Mouse (Mus musculus): ENCODE data around the gene Cyp1b1. TPM values are rescaled to one million over a fixed set of nuclear protein-coding genes. Genes with fewer than 3 reads are reported as not detected.

The Cyp1b1 gene
- polyA plus RNA-seq, 1 experiment from 2014 or later = 3.9 TPM

GRCm38 (mm10) chr17:79737598-79737997 lies 22.7 kb upstream of the Cyp1b1 start:
- 77% methylated on average over 3 of the region's 3 CpGs for WGBS
- H3K9me3 ChIP-seq = no peaks in the 10 kb centered on the region
- no peak overlapping the region for H3K4me2 ChIP-seq
- H3K27me3 ChIP-seq = peaks cover 5% of the 10 kb centered on the region; the same call in 1 of the 2 replicates
- H3K4me3 ChIP-seq (replicated peaks) = no peak overlapping the region
- H3K27ac ChIP-seq = no peak overlapping the region
- H3K9ac ChIP-seq = no peak overlapping the region
- peaks cover 9% of the 10 kb centered on the region for H3K4me1 ChIP-seq
- H3K36me3 ChIP-seq (replicated peaks) = no peaks in the 10 kb centered on the region
- ATAC-seq (ENCODE audit: low FRiP score) = no peak

GRCm38 (mm10) chr17:79733039-79733438 lies 18.2 kb upstream of the Cyp1b1 start:
- Histone ChIP-seq H3K4me1 (peaks cover 19% of the 10 kb centered on the region), H3K27me3 (peaks cover 15% of the 10 kb centered on the region), H3K9ac (no peak overlapping the region), H3K4me3 (replicated peaks) (no peak overlapping the region), H3K27ac (no peak overlapping the region), H3K4me2 (no peak overlapping the region), H3K36me3 (replicated peaks) (no peaks in the 10 kb centered on the region), H3K9me3 (no peaks in the 10 kb centered on the region)
- 36% methylated on average over 4 of the region's 4 CpGs for WGBS
- no peak for ATAC-seq (ENCODE audit: low FRiP score)

GRCm38 (mm10) chr17:79730988-79731387 lies 16.1 kb upstream of the Cyp1b1 start:
- WGBS = 82% methylated on average over 8 of the region's 8 CpGs
- no peak for ATAC-seq (ENCODE audit: low FRiP score)

GRCm38 (mm10) chr17:79728585-79729503 lies 14.0 kb upstream of the Cyp1b1 start:
- Histone ChIP-seq H3K4me1 (peaks cover 20% of the 10 kb centered on the region), H3K4me2 (peak overlapping the region; percentile 15; the same call in 1 of the 2 replicates), H3K27me3 (peaks cover 18% of the 10 kb centered on the region), H3K9me3 (no peaks in the 10 kb centered on the region), H3K9ac (no peak overlapping the region), H3K4me3 (replicated peaks) (no peak overlapping the region), H3K27ac (no peak overlapping the region), H3K36me3 (replicated peaks) (no peaks in the 10 kb centered on the region)
- no peak for ATAC-seq (ENCODE audit: low FRiP score)
- 34% methylated on average over 16 of the region's 16 CpGs for WGBS

More at GRCm38 (mm10) chr17:79730988-79731387, 16.1 kb upstream of the Cyp1b1 start:
- Histone ChIP-seq H3K27ac (no peak overlapping the region), H3K4me1 (peaks cover 20% of the 10 kb centered on the region), H3K9ac (no peak overlapping the region), H3K9me3 (no peaks in the 10 kb centered on the region), H3K4me3 (replicated peaks) (no peak overlapping the region), H3K36me3 (replicated peaks) (no peaks in the 10 kb centered on the region), H3K27me3 (peaks cover 18% of the 10 kb centered on the region), H3K4me2 (no peak overlapping the region)

- H3K36me3 ChIP-seq (replicated peaks) = no peaks in the 10 kb centered on the region
- H3K4me2 ChIP-seq = peak overlapping the region; percentile 15
- H3K27me3 ChIP-seq = peaks cover 18% of the 10 kb centered on the region
- H3K27ac ChIP-seq = no peak overlapping the region
- peaks cover 16% of the 10 kb centered on the region for H3K4me1 ChIP-seq
- H3K9ac ChIP-seq = no peak overlapping the region
- H3K9me3 ChIP-seq = no peaks in the 10 kb centered on the region
- 35% methylated on average over 14 of the region's 14 CpGs for WGBS
- H3K4me3 ChIP-seq (replicated peaks) = no peak overlapping the region
- no peak for ATAC-seq (ENCODE audit: low FRiP score)
Observed at GRCm38 (mm10) chr17:79728053-79728584, 13.3 kb upstream of the Cyp1b1 start.

GRCm38 (mm10) chr17:79726613-79727012 lies 11.8 kb upstream of the Cyp1b1 start:
- no peak for ATAC-seq (ENCODE audit: low FRiP score)
- Histone ChIP-seq H3K4me2 (no peak overlapping the region), H3K9me3 (no peaks in the 10 kb centered on the region), H3K4me3 (replicated peaks) (no peak overlapping the region), H3K27ac (no peak overlapping the region), H3K4me1 (peaks cover 9% of the 10 kb centered on the region), H3K9ac (no peak overlapping the region), H3K27me3 (peaks cover 15% of the 10 kb centered on the region), H3K36me3 (replicated peaks) (no peaks in the 10 kb centered on the region)
- WGBS = 92% methylated on average over 5 of the region's 5 CpGs

DNA sequence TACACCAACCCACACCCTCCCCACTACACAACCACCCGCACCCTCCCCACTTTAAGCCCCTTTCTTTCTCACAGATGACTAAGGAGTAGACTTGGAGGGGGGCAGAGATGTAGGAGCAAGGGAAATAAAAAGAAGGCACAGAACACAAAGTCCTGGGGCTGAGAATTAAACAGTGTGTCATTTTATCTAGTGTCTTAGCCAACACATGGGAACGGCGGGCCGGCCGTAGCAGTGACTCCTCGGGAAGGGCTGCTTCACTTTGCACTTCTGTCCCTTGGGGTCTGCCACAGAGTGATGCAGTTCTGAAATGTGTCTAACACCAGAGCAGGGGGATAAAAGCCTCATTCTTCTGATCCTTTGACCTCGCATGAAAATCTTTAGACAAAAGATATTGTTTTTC lies 5.8 kb upstream of the Cyp1b1 start:
- 70% methylated on average over 7 of the region's 7 CpGs for WGBS
- H3K9me3 ChIP-seq = no peaks in the 10 kb centered on the region
- no peak overlapping the region for H3K9ac ChIP-seq
- no peak for ATAC-seq (ENCODE audit: low FRiP score)
- H3K27me3 ChIP-seq = peaks cover 19% of the 10 kb centered on the region
- peaks cover 5% of the 10 kb centered on the region for H3K4me1 ChIP-seq
- no peak overlapping the region for H3K27ac ChIP-seq
- no peak overlapping the region for H3K4me2 ChIP-seq
- H3K4me3 ChIP-seq (replicated peaks) = no peak overlapping the region
- H3K36me3 ChIP-seq (replicated peaks) = no peaks in the 10 kb centered on the region

DNA sequence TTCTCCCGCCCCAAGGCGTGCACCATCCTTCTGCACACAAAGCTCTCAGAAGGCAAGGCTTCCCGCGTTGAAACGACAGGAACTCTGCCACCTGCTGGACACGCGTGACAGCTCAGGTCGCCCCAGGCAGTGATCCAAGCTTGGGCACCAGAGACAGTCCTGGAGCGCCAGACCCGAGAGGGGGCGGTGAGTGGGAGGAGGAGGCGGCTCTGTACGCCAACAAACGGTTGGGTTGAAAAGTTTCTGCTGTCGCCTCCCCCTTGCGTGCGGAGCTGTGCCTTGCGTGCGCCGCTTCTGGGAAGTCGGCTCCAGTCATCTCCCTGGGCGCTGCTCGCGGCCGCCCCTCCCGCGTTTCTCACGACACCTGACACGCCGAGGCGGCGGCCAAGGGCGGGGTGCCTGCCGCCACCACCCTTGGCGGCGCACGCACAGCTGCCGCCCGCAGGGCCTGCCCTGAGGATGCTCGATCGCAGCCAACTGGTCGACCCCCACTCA lies 835 bp upstream of the Cyp1b1 start:
- Histone ChIP-seq H3K27ac (peak overlapping the region; percentile 13; the same call in 1 of the 2 replicates), H3K27me3 (peaks cover 59% of the 10 kb centered on the region)

GRCm38 (mm10) chr17:79714368-79714895 lies 429 bp downstream of the Cyp1b1 start:
- no peaks in the 10 kb centered on the region for H3K9me3 ChIP-seq
- H3K27ac ChIP-seq = no peak overlapping the region
- H3K4me2 ChIP-seq = peak overlapping the region; percentile 86
- ATAC-seq (ENCODE audit: low FRiP score) = no peak
- no peaks in the 10 kb centered on the region for H3K36me3 ChIP-seq (replicated peaks)
- whole genome bisulfite sequencing = under 1% methylated on average over 16 of the region's 16 CpGs
- H3K4me3 ChIP-seq (replicated peaks) = peak overlapping the region; percentile 46
- 0 out of 2 replicates have a peak overlapping the region, but pooled peaks have one; percentile 56 for H3K9ac ChIP-seq
- H3K27me3 ChIP-seq = peaks cover 71% of the 10 kb centered on the region
- H3K4me1 ChIP-seq = peaks cover 30% of the 10 kb centered on the region

More for the DNA sequence above, 835 bp upstream of the Cyp1b1 start:
- H3K4me3 ChIP-seq (replicated peaks) = peak overlapping the region; percentile 46
- peaks cover 30% of the 10 kb centered on the region for H3K4me1 ChIP-seq
- peak overlapping the region; percentile 56 for H3K9ac ChIP-seq
- no peaks in the 10 kb centered on the region for H3K36me3 ChIP-seq (replicated peaks)
- no peaks in the 10 kb centered on the region for H3K9me3 ChIP-seq
- H3K4me2 ChIP-seq = peak overlapping the region; percentile 86
- ATAC-seq (ENCODE audit: low FRiP score) = peak; percentile 90
- under 1% methylated on average over 42 of the region's 42 CpGs for WGBS

GRCm38 (mm10) chr17:79713643-79714367 lies 1.1 kb downstream of the Cyp1b1 start:
- no peak overlapping the region for H3K27ac ChIP-seq
- ATAC-seq (ENCODE audit: low FRiP score) = 0 out of 2 replicates have a peak, but pooled peaks have one; percentile 14
- H3K9me3 ChIP-seq = no peaks in the 10 kb centered on the region
- H3K9ac ChIP-seq = peak overlapping the region; percentile 48
- no peaks in the 10 kb centered on the region for H3K36me3 ChIP-seq (replicated peaks)
- H3K4me3 ChIP-seq (replicated peaks) = peak overlapping the region; percentile 46
- WGBS = under 1% methylated on average over 63 of the region's 63 CpGs
- peaks cover 73% of the 10 kb centered on the region for H3K27me3 ChIP-seq
- peak overlapping the region; percentile 86 for H3K4me2 ChIP-seq
- H3K4me1 ChIP-seq = peaks cover 30% of the 10 kb centered on the region

- Histone ChIP-seq H3K27me3 (peaks cover 73% of the 10 kb centered on the region), H3K9me3 (no peaks in the 10 kb centered on the region), H3K9ac (peak overlapping the region; percentile 48), H3K4me3 (replicated peaks) (peak overlapping the region; percentile 46), H3K36me3 (replicated peaks) (no peaks in the 10 kb centered on the region), H3K4me2 (peak overlapping the region; percentile 86), H3K4me1 (peaks cover 32% of the 10 kb centered on the region), H3K27ac (no peak overlapping the region)
- no peak for ATAC-seq (ENCODE audit: low FRiP score)
- WGBS = 1% methylated on average over 24 of the region's 24 CpGs
Observed at GRCm38 (mm10) chr17:79713276-79713642, 1.6 kb downstream of the Cyp1b1 start.

DNA sequence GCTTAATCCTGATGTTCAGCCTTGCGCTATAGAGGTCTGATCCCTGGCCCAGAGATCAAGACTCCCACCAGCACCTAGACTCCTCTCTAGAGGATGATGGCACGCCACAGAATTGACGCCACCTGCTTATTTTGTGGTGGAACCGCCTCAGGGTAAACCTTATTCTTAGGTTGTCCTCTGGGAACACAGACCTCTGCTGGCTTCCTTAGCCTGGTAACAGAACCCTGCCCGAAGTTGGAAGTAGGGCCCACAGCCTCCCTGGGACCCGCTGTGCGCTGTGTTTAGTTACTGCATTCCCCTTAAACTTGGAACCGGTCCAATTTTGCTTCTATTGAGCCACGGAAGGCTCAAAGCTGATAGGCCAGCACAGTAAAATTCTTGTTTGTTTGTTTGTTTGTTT lies 2.3 kb downstream of the Cyp1b1 start:
- Histone ChIP-seq H3K4me1 (peaks cover 36% of the 10 kb centered on the region), H3K9me3 (no peaks in the 10 kb centered on the region), H3K9ac (no peak overlapping the region), H3K36me3 (replicated peaks) (no peaks in the 10 kb centered on the region), H3K4me3 (replicated peaks) (no peak overlapping the region; the same call in 1 of the 2 replicates), H3K27me3 (peaks cover 69% of the 10 kb centered on the region), H3K4me2 (no peak overlapping the region), H3K27ac (no peak overlapping the region)
- ATAC-seq (ENCODE audit: low FRiP score) = no peak
- WGBS = 3% methylated on average over 9 of the region's 9 CpGs
